Mouse (Mus musculus): Measurements from ENCODE around the gene Dnajc4. TPM values are rescaled to one million over a fixed set of nuclear protein-coding genes. Genes with fewer than 3 reads are reported as not detected.
A peak's percentile ranks its signal among the peaks of the same experiment; 100 is the strongest.
"Not testable (repeated sequence)": the region's sequence is repeated elsewhere in the genome, so short reads cannot be mapped to it uniquely, and the experiment has no call there.

Gene Dnajc4
- total and polyA plus RNA-seq, 2 experiments from 2014 or later, result 20.2 to 20.7 TPM

DNA sequence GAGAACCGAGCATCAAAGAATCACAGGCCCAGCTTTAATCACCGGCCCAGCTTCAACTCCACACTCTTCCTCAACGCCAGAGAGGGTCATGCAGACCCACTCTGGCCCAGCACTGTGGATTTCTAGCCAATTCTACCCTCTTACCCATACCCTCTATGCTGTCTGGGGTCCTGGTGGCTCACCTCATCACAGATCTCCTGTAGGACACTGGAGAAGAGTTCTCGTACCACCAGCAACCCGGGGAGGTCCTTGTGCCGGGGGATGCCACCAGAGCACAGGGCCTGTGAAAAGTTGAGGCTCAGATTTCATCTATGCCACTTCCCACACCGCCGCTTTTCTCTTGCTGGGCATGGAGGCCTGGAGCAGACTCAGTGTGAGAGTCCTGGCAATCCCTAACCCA lies 2.1 kb upstream of the Dnajc4 start:
- 87% methylated on average over 8 of the region's 8 CpGs for WGBS
- no peak overlapping the region for H3K4me3 ChIP-seq (ENCODE audit: low read depth, low read length)
- no peaks in the 10 kb centered on the region for H3K27me3 ChIP-seq (ENCODE audit: insufficient read depth, low read length)
- H3K36me3 ChIP-seq (ENCODE audit: insufficient read depth), result peaks cover 13% of the 10 kb centered on the region; the same call in 1 of the 2 replicates
- no peaks in the 10 kb centered on the region for H3K9me3 ChIP-seq (ENCODE audit: low read length)
- no peak overlapping the region for H3K9ac ChIP-seq
- no peak overlapping the region for H3K4me2 ChIP-seq (ENCODE audit: low read depth)
- TF ChIP-seq CTCF (IDR thresholded peaks at IDR 0.05; ENCODE audit: low read depth), result no peak
- no peak for ATAC-seq
- peaks cover 18% of the 10 kb centered on the region for H3K4me1 ChIP-seq (ENCODE audit: insufficient read depth)
- DNase-seq, result no peak
- no peak overlapping the region for H3K27ac ChIP-seq (ENCODE audit: low read depth, low read length)

DNA sequence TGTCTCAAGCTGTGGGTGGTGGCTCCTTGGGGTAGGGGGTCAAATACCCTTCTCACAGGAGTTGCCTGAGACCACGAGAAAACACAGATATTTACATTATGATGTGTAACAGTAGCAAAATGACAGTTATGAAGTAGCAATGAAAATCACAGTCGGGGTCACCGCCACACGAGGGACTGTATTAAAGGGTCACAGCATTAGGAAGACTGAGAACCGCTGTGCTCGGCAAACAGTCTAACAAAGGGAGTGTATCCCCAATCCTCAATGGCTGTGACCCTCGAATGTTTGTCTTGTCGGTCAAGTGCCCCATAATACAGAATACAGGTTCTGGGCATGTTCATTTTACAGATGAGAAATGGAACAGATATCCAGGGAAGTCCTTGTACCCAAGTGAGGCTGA lies 1.6 kb upstream of the Dnajc4 start:
- H3K27me3 ChIP-seq (ENCODE audit: insufficient read depth, low read length), result no peaks in the 10 kb centered on the region
- TF ChIP-seq CTCF (IDR thresholded peaks at IDR 0.05; ENCODE audit: low read depth), result no peak
- H3K4me2 ChIP-seq (ENCODE audit: low read depth), result no peak overlapping the region
- peaks cover 8% of the 10 kb centered on the region; the same call in 1 of the 2 replicates for H3K36me3 ChIP-seq (ENCODE audit: insufficient read depth)
- WGBS, result 88% methylated on average over 8 of the region's 8 CpGs
- H3K9me3 ChIP-seq (ENCODE audit: low read length), result no peaks in the 10 kb centered on the region
- no peak overlapping the region for H3K9ac ChIP-seq
- H3K4me1 ChIP-seq (ENCODE audit: insufficient read depth), result peaks cover 18% of the 10 kb centered on the region
- no peak overlapping the region for H3K4me3 ChIP-seq (ENCODE audit: low read depth, low read length)
- no peak for ATAC-seq
- DNase-seq, result no peak
- H3K27ac ChIP-seq (ENCODE audit: low read depth, low read length), result no peak overlapping the region

DNA sequence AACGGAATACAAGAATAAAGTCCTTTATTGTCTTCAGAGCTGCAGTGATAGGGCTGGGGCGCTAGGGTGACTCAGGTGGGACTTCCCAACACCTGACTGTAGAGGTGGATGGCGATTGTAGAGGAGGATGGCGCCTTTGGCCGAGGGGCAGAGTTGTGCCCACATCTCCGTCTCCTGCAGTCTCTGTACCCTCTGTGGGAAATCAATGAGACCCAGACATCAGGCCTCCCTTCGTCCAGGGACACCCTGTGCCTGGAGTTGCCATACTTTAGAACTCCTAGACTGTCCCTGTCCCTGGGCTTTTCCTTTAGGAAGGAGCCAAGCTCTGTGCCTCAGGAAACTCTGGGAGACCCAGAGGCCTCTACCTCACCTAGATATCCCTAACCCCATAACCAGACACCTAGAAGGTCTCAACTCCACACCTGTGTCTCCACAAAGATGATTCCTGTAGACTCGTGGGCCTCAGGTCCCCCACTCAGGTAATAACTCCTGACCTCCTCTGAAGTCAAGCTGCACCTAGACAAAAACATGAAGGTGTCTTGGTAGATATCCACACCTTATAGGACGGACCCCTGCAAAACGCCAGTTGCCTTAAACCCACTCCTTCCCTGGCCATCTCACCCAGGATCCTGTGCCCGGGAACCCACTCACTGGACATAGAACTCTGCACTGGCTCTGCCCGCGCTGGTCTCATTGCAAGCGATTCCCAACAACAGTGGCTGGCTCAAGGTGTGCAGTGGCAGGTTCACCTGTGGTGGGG lies 819 bp upstream of the Dnajc4 start:
- H3K4me1 ChIP-seq (ENCODE audit: insufficient read depth), result peaks cover 18% of the 10 kb centered on the region
- H3K4me3 ChIP-seq (ENCODE audit: low read depth, low read length), result peak overlapping the region; percentile 52
- H3K9ac ChIP-seq, result peak overlapping the region; percentile 51
- peak overlapping the region; percentile 96 for H3K4me2 ChIP-seq (ENCODE audit: low read depth)
- ATAC-seq (no peak), DNase-seq (no peak)
- peaks cover under 1% of the 10 kb centered on the region; the same call in 1 of the 2 replicates for H3K36me3 ChIP-seq (ENCODE audit: insufficient read depth)
- 57% methylated on average over 14 of the region's 14 CpGs for WGBS
- peak; percentile 11; the same call in 1 of the 2 replicates for TF ChIP-seq CTCF (IDR thresholded peaks at IDR 0.05; ENCODE audit: low read depth)
- H3K9me3 ChIP-seq (ENCODE audit: low read length), result no peaks in the 10 kb centered on the region
- no peak overlapping the region for H3K27ac ChIP-seq (ENCODE audit: low read depth, low read length)
- H3K27me3 ChIP-seq (ENCODE audit: insufficient read depth, low read length), result no peaks in the 10 kb centered on the region

DNA sequence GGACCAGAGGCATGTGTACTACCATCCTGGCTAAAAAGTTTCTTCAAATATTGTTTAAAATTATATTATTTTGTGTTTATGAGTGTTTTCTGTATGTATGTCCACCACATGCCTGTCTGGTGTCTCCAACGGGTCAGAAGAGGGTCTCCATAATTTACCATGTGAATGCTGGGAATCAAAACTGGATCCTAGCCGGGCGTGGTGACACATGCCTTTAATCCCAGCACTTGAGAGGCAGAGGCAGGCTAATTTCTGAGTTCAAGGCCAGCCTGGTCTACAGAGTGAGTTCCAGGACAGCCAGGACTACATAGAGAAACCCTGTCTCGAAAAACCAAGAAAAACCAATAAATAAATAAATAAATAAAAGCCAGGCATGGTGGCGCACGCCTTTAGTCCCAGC lies 1.2 kb downstream of the Dnajc4 start:
- ATAC-seq; DNase-seq; H3K9me3 ChIP-seq (ENCODE audit: low read length); H3K4me3 ChIP-seq (ENCODE audit: low read depth, low read length); H3K27me3 ChIP-seq (ENCODE audit: insufficient read depth, low read length); H3K36me3 ChIP-seq (ENCODE audit: insufficient read depth); H3K9ac ChIP-seq; H3K4me2 ChIP-seq (ENCODE audit: low read depth); H3K27ac ChIP-seq (ENCODE audit: low read depth, low read length): not testable (repeated sequence)
- H3K4me1 ChIP-seq (ENCODE audit: insufficient read depth), result peaks cover 16% of the 10 kb centered on the region
- WGBS, result 96% methylated on average over 6 of the region's 6 CpGs

DNA sequence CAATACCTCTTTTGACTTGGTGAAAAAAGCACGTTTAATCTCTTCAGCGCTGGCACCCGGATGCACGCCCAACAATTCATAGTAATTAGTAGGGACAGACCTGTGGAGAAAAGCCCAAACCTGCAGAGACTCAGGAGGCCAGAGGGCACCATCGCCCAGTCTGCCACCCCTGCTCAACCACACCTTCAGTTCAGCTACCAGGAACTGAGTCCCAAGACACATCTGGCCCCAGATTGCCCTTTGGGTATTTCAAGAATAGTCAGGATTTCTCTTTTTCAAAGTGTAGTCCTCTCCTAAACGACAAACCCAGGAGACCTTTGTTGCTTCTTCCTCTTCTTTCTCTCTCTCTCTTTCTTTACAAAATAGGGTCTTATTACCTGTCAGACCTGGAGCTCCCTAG lies 1.7 kb downstream of the Dnajc4 start:
- no peak for ATAC-seq
- Histone ChIP-seq H3K4me1 (ENCODE audit: insufficient read depth) (peaks cover 19% of the 10 kb centered on the region), H3K9ac (no peak overlapping the region), H3K27me3 (ENCODE audit: insufficient read depth, low read length) (no peaks in the 10 kb centered on the region), H3K36me3 (ENCODE audit: insufficient read depth) (no peaks in the 10 kb centered on the region), H3K4me3 (ENCODE audit: low read depth, low read length) (no peak overlapping the region), H3K4me2 (ENCODE audit: low read depth) (no peak overlapping the region), H3K27ac (ENCODE audit: low read depth, low read length) (no peak overlapping the region), H3K9me3 (ENCODE audit: low read length) (no peaks in the 10 kb centered on the region)
- no peak for DNase-seq
- WGBS, result 88% methylated on average over 6 of the region's 6 CpGs
- no peak for TF ChIP-seq CTCF (IDR thresholded peaks at IDR 0.05; ENCODE audit: low read depth)

DNA sequence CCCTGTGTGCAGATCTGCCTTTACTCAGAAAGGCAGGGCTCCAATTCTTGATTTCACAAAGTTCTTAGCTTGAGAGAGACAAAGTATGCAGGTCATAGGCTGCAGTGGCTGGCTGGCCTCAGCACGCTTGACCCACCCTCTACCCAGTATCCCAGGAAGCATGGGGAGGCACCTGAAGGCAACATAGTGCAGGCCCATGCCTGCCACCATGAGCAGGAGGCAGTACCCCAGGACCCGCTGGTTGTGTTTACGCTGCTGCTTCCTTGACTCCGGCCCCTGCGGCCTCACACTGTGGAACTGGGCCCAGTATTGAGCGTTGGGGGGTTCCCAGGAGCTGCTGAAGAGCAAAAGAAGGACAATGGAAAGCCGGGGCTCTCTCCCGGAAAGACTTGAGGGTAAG lies 3.1 kb downstream of the Dnajc4 start:
- H3K27me3 ChIP-seq (ENCODE audit: insufficient read depth, low read length), result no peaks in the 10 kb centered on the region
- peaks cover 12% of the 10 kb centered on the region; the same call in 1 of the 2 replicates for H3K4me1 ChIP-seq (ENCODE audit: insufficient read depth)
- DNase-seq (no peak), ATAC-seq (no peak)
- H3K9me3 ChIP-seq (ENCODE audit: low read length), result no peaks in the 10 kb centered on the region
- TF ChIP-seq CTCF (IDR thresholded peaks at IDR 0.05; ENCODE audit: low read depth), result no peak
- H3K36me3 ChIP-seq (ENCODE audit: insufficient read depth), result peaks cover 7% of the 10 kb centered on the region
- no peak overlapping the region for H3K4me3 ChIP-seq (ENCODE audit: low read depth, low read length)
- WGBS, result 80% methylated on average over 8 of the region's 8 CpGs
- H3K9ac ChIP-seq, result no peak overlapping the region
- no peak overlapping the region for H3K4me2 ChIP-seq (ENCODE audit: low read depth)
- no peak overlapping the region for H3K27ac ChIP-seq (ENCODE audit: low read depth, low read length)

DNA sequence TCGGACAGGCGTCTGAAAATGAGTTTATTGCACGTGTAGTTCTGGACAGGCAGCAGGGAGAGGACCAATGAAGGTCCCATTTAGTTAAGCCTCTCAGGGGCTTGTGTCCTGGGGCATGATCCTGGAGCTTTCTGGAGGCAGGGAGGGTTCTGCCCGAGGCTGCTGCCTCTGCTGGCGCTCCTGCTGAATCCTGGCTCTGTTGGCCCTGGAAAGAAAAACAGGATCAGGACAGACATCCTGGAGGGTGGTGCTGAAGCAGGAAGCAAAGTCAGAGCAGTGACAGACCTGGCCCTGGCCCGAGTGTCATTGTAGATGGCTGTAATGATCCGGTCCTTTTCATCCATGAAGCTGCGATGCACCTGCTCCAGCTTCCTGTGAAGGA lies 4.5 kb downstream of the Dnajc4 start:
- Histone ChIP-seq H3K4me3 (ENCODE audit: low read depth, low read length) (peak overlapping the region; percentile 82), H3K4me1 (ENCODE audit: insufficient read depth) (peaks cover 9% of the 10 kb centered on the region; the same call in 1 of the 2 replicates), H3K9me3 (ENCODE audit: low read length) (no peaks in the 10 kb centered on the region), H3K27me3 (ENCODE audit: insufficient read depth, low read length) (no peaks in the 10 kb centered on the region), H3K27ac (ENCODE audit: low read depth, low read length) (peak overlapping the region; percentile 71), H3K9ac (peak overlapping the region; percentile 74), H3K36me3 (ENCODE audit: insufficient read depth) (peaks cover 15% of the 10 kb centered on the region), H3K4me2 (ENCODE audit: low read depth) (peak overlapping the region; percentile 81)
- ATAC-seq (no peak), DNase-seq (no peak)
- no peak for TF ChIP-seq CTCF (IDR thresholded peaks at IDR 0.05; ENCODE audit: low read depth)
- WGBS, result 5% methylated on average over 8 of the region's 8 CpGs
